Mouse (Mus musculus): ENCODE results near the gene Elf2. TPM values are rescaled to one million over a fixed set of nuclear protein-coding genes. Genes with fewer than 3 reads are reported as not detected.

Gene Elf2
- total RNA-seq, 2 experiments from 2014 or later: 66.7 to 67.4 TPM

GRCm38 (mm10) chr3:51234752-51235055 lies 105.8 kb downstream of the Elf2 start:
- no peak for DNase-seq (ENCODE audit: low spot score in 2 of 2)

- peak; percentile 63 to 87 for DNase-seq (ENCODE audit: low spot score in 2 of 2)
These were observed 106.3 kb downstream of the Elf2 start for GRCm38 (mm10) chr3:51233918-51234751.

GRCm38 (mm10) chr3:51233474-51233873 lies 107.0 kb downstream of the Elf2 start:
- DNase-seq (ENCODE audit: low spot score in 2 of 2): no peak

DNA sequence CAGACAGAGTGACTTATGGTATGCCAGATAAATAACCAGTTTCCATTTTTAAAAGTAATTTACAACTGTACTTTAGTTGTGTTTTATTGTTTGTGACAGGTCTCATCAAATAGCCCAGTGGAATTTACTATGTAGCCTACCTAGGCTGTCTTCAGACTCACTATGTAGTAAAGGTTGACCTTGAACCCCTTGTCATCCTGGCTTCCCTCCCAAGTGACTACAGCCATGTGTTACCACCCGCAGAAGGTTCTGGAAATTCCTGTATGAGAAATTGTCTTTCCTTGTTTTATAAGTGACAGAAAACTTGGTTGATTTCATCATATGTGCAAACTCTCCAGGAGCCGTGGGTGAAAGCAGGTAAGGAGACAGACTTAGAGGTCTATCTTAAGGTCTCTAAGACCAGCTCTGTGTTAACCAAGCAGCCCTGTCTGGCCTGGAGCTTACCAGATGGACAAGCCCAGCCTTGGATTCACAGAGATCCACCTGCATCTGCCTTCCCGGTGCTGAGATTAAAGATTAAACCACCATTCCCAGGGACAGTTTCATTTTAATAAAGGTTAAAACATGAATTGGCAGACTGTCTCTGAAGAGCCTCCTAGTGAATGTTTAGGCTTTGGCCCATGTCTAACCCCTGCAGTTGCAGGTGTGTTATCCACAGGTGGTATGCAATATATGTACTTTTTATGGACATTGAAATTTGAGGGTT lies 108.1 kb downstream of the Elf2 start:
- no peak for DNase-seq (ENCODE audit: low spot score in 2 of 2)

- no peak for DNase-seq (ENCODE audit: low spot score in 2 of 2)
These were observed 109.0 kb downstream of the Elf2 start for GRCm38 (mm10) chr3:51231499-51231898.

- DNase-seq (ENCODE audit: low spot score in 2 of 2): no peak
These were observed 109.6 kb downstream of the Elf2 start for GRCm38 (mm10) chr3:51230886-51231285.

DNA sequence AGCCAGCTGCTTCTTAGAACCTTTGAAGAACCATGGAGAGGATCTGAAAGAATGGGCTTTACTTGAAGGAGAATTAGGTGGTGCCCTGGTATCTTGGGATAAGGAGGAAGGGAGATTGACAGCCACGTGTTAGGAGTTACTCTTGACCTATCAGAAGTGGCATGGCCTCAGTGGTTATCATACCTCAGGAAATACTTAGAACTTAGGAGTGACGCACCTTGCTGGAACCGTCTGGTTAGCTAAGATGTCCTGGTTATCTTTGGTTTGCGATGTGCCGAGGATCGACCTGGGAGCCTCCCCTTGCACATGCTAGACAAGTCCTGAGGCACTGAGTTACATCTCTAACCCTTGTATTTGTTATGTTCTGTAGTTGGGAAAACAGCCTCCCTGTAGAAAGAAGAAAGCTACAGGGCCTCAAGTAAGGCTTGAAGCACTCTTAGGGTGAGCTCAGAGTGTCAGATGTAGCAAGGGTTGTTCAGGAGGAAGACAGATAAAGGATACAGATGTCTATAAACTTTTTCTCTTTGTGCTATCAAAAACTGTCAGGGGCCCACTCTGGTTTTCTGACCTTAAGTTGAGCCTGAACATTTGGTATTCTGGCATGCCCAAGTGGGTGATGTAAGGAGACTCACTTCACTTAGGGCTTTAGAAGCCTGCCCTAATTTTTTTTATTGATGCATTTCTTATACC lies 110.2 kb downstream of the Elf2 start:
- no peak for DNase-seq (ENCODE audit: low spot score in 2 of 2)

GRCm38 (mm10) chr3:51229226-51229625 lies 111.2 kb downstream of the Elf2 start:
- DNase-seq (ENCODE audit: low spot score in 2 of 2): peak; percentile 25 to 59

DNA sequence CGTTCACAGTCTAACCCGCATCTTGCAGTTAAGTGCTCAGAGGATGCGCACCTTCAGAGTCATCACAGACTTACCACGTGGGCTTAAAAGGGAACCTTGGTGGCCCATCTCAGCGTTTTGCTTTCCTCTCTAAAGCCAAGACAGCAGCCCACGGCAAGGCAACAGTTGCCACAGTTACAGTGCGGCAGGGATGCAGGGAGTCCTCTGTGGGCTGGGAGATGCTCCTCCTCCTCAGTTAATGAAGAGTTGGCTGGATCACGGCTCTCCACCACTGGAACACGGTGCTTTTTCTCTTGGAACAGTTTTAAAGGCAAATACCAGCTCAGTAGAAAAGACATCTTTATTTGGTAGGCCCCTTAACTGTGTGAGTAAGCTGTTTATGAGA lies 111.7 kb downstream of the Elf2 start:
- DNase-seq (ENCODE audit: low spot score in 2 of 2): peak; percentile 74 to 81

DNA sequence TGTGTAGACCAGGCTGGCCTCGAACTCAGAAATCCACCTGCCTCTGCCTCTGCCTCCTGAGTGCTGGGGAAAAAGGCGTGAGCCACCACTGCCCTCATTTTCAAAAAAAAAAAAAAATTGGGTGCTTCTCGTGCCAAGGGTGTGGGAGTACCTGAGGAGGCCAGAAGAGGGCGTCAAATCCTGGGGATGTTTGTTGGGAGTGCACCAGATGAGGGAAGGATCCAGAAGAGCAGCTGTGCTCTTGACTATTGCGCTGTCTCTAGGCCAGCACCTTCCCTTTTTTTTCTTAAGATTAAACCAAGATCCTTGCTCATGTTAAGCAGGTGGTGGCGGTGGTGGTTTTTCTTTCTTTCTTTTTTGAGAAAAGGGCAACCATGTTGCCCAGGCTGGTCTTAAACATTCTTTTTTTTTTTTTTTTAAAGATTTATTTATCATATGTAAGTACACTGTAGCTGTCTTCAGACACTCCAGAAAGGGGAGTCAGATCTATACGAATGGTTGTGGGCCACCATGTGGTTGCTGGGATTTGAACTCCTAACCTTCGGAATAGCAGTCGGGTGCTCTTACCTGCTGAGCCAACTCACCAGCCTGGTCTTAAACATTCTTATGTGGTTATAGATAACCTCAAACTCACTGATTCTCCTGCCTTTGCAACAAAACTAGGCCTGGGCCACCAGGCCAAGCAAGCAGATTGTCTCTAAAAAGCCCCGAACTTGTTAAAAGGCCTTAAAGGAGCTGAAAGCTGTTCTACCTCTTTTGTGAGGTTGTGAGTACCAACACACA lies 112.2 kb downstream of the Elf2 start:
- DNase-seq (ENCODE audit: low spot score in 2 of 2): no peak

DNA sequence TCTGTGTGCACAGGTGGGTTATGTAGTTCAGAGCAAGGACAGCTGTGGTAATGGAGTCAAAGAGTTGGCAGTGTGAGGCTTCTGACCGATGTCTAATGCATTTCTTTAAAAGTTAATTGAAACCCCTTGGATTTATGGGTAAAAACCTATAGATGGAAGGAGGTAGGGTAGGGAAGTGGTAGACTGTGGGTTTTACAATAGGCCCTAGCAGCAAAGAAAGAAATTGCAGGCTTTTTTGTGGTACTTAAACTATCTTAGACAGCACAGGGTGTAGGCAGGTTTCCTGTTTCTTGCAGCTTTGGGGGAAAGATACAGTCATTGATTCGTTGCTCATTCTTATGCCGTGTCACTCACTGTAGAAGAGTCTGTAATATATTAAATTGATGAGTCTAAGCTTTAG lies 113.9 kb downstream of the Elf2 start:
- DNase-seq (ENCODE audit: low spot score in 2 of 2): no peak

GRCm38 (mm10) chr3:51225979-51226378 lies 114.5 kb downstream of the Elf2 start:
- no peak for DNase-seq (ENCODE audit: low spot score in 2 of 2)

DNA sequence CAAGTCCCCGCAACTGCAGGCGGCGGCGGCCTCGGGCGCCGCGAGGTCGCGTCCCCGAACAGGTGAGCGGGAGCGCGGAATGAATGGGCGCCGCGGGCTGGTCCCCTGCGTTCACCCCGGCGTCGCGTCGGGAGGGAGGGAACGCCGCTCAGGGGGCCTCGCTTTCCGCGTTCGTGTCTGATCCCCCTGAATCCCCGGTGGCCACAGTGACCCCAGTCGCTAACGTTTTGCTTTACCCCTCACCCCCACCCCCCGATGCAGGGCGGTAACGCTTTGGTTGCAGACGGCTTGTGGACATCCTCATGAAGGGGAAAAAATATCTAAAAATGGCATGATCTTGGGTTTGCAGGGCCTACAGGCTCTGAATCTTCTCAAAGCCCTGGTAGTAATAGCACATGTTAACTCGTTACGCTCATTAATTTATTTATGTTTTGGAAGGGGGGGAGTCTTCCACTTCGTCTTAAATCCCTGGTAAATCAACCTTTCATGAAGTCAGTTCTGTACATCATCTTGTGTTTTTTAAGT lies 115.2 kb downstream of the Elf2 start:
- DNase-seq (ENCODE audit: low spot score in 2 of 2): no peak

- DNase-seq (ENCODE audit: low spot score in 2 of 2): peak; percentile 87 to 92
These were observed 115.9 kb downstream of the Elf2 start, which contains the start of gene Noct for GRCm38 (mm10) chr3:51224363-51225225. Noct (plus strand) TSS chr3:51224447.

DNA sequence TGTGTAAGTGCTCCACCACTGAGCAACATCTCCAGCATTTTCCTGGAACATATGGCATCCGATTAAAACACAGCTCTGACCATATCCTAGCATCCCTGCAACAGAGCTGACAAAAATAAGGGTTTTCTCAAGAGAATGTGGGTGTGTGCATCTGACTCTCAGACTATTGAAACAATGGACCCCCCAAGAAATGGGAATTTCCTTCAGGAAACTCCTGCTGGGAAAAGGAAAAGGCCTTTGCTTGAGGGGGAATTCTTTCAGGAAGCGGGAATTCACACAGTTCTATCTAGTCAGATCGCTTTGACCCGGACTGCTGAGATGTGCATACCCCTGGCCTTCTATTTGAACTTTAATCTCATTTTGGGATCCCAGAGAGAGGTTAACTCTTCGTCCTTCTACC lies 116.9 kb downstream of the Elf2 start:
- DNase-seq (ENCODE audit: low spot score in 2 of 2): no peak

GRCm38 (mm10) chr3:51222834-51223460 lies 117.5 kb downstream of the Elf2 start:
- no peak for DNase-seq (ENCODE audit: low spot score in 2 of 2)

DNA sequence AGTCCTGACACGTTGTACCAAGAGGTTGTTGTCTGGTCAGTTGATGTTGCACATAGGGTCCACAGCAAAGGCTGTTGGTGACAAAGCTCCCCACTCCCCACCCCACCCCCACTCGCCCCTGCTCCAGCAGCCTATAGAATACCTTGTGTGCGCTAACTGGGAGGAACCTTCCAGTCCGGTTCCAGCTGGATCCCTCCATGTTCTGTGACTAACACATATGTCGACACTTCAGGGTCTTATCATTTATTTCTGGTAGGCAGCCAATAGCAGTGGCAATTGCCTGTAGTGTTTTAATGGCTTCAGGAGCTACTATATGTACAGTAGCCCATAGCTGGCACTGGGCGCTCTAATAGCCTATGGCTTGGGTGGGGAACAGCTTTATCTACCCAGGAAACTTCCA lies 118.2 kb downstream of the Elf2 start:
- DNase-seq (ENCODE audit: low spot score in 2 of 2): no peak

- no peak for DNase-seq (ENCODE audit: low spot score in 2 of 2)
These were observed 118.6 kb downstream of the Elf2 start for GRCm38 (mm10) chr3:51221847-51222246.

DNA sequence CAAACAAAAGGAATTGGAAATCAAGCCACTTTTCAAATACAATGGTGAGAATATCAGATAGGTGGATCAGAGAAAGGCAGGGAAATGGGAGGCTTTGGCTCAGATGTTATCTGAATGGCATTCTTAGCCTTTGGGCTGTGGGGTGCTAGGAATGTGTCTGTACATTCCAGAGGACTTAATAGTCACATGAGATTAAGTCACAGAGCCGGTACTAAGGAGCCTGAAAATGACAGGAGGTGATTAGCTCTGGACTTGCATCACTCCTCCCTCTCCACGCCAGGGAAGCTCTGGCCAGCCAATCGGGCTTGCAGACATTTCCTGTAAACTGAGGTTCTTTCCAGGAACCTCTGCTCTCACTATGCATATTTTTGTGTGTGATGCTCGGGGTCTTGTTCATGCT lies 119.6 kb downstream of the Elf2 start:
- no peak for DNase-seq (ENCODE audit: low spot score in 2 of 2)

GRCm38 (mm10) chr3:51219213-51219612 lies 121.2 kb downstream of the Elf2 start:
- no peak for DNase-seq (ENCODE audit: low spot score in 2 of 2)
